Mouse (Mus musculus) midbrain, postnatal 0 days (tissue): ENCODE data around the gene Krt25. TPM values are rescaled to one million over a fixed set of nuclear protein-coding genes. Genes with fewer than 3 reads are reported as not detected.
A peak's percentile ranks its signal among the peaks of the same experiment; 100 is the strongest.

Experiments used
- ATAC-seq: fragments of 200-750 bp; cut with Nextera tagmentation; 2 replicates; pipeline ENCODE4 v1.8.0; 2017; ENCODE audit warnings: moderate number of reproducible peaks, mild to moderate bottlenecking, moderate TSS enrichment, moderate library complexity; ENCODE audit not compliant: low FRiP score
- DNase-seq: peaks from one replicate; pipeline ENCODE4 v3.0.0-alpha.2; 2015; ENCODE audit warnings: low spot score
- H3K27ac ChIP-seq: fragments of 300-500 bp; sonication (generic); 2 replicates; pipeline ENCODE4 v1.5.1; 2014; ENCODE audit warnings: low read depth, mild to moderate bottlenecking, low read length, mixed read lengths
- H3K27me3 ChIP-seq: fragments of 300-500 bp; sonication (generic); 2 replicates; pipeline ENCODE4 v1.6.1; 2014; ENCODE audit warnings: low read length, control low read depth, mixed read lengths; ENCODE audit not compliant: insufficient read depth
- H3K36me3 ChIP-seq: fragments of 300-500 bp; sonication (generic); 2 replicates; pipeline ENCODE4 v1.6.1; 2014; ENCODE audit warnings: low read length, control low read depth, mixed read lengths; ENCODE audit not compliant: insufficient read depth
- H3K4me1 ChIP-seq: fragments of 300-500 bp; sonication (generic); 2 replicates; pipeline ENCODE4 v1.6.1; 2014; ENCODE audit warnings: mild to moderate bottlenecking, control low read depth, antibody characterized with exemption, low read length, mixed read lengths; ENCODE audit not compliant: insufficient read depth
- H3K4me2 ChIP-seq: fragments of 300-500 bp; sonication (generic); 2 replicates; pipeline ENCODE4 v1.6.1; 2014; ENCODE audit warnings: low read depth, mild to moderate bottlenecking, low read length, mixed read lengths; ENCODE audit not compliant: poor library complexity, severe bottlenecking
- H3K4me3 ChIP-seq: fragments of 300-500 bp; sonication (generic); 2 replicates; pipeline ENCODE4 v1.5.1; 2014; ENCODE audit warnings: low read depth, mild to moderate bottlenecking, low read length, moderate library complexity
- H3K9ac ChIP-seq: fragments of 300-500 bp; sonication (generic); replicated peaks from 2 replicates; pipeline ENCODE4 v1.6.1; 2014; ENCODE audit warnings: mild to moderate bottlenecking, low read length, moderate library complexity, mixed read lengths; ENCODE audit not compliant: poor library complexity, severe bottlenecking
- H3K9me3 ChIP-seq: fragments of 300-500 bp; sonication (generic); 2 replicates; pipeline ENCODE4 v1.6.1; 2016; ENCODE audit warnings: low read length, control low read depth
- CTCF ChIP-seq: IDR thresholded peaks from 2 replicates; pipeline ENCODE4 v1.5.1; 2016; ENCODE audit warnings: antibody characterized with exemption, mild to moderate bottlenecking
- WGBS: fragments of 180-500 bp; shearing (Covaris S2); extraction: QIAGEN DNeasy Blood & Tissue Kit; methylation state at CpG from one replicate; pipeline ENCODE4 v1.1.7; 2014; 5-methylcytosine and 5-hydroxymethylcytosine counted together
- polyA plus RNA-seq: library from polyadenylated mRNA; unstranded; fragments of >200 nt; fragmentation: Nextera tagmentation; extraction: Ambion mirVana; gene quantifications from 2 replicates; pipeline ENCODE4 v1.2.1, GENCODE M21; 2015
- total RNA-seq: library from RNA; depleted of rRNA; stranded (reverse); fragments of >200 nt; gene quantifications from 2 replicates; pipeline ENCODE4 v1.2.3, GENCODE M21; 2014

Gene Krt25
- total and polyA plus RNA-seq, 2 experiments from 2014 or later: 0.11 to 0.54 TPM

DNA sequence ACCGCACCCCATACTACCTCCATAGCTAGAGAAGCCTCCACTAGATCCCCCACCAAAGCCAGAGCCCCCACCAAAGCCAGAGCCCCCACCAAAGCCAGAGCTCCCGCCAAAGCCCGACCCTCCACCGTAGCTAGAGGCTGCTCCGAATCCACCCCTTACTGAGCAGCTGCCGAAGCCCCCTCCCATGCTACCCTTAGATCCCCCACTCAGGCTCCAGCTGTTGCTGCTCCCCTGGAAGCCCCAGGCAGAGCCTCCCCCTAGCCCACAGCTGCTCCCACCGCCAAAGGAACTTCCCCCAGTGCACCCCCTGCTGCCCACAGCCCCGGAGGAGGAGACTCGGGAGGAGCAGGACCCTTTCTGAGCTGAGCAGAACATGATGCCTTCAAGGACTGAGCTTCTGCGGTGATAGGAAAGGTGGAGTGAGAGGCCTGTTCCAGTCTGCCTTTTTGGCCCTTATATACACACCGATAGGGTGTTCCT lies 37.9 kb downstream of the Krt25 start, which contains the start of gene Krt24:
Gene Krt24, minus strand, starts transcription at position 430 of the 480 bp plus-strand sequence.
- WGBS: 48% methylated on average over 9 of the region's 11 CpGs
- no peak for ATAC-seq
- no peak for TF ChIP-seq CTCF

GRCm38 (mm10) chr11:99284011-99284410 lies 38.7 kb downstream of the Krt25 start:
- ATAC-seq: no peak
- no peaks in the 10 kb centered on the region for H3K36me3 ChIP-seq
- peak; percentile 64 for DNase-seq
- TF ChIP-seq CTCF: no peak
- WGBS: 56% methylated on average over 5 of the region's 5 CpGs
- no peaks in the 10 kb centered on the region for H3K27me3 ChIP-seq
- H3K9me3 ChIP-seq: no peaks in the 10 kb centered on the region
- H3K9ac ChIP-seq: no peak overlapping the region
- H3K4me1 ChIP-seq: no peaks in the 10 kb centered on the region
- no peak overlapping the region for H3K27ac ChIP-seq
- no peak overlapping the region for H3K4me2 ChIP-seq
- no peak overlapping the region for H3K4me3 ChIP-seq

More for the DNA sequence above, 37.9 kb downstream of the Krt25 start, which contains the start of gene Krt24:
- no peaks in the 10 kb centered on the region for H3K27me3 ChIP-seq
- DNase-seq: no peak
- no peaks in the 10 kb centered on the region for H3K36me3 ChIP-seq
- no peak within 1 kb of the TSS for H3K27ac ChIP-seq
- no peaks in the 10 kb centered on the region for H3K4me1 ChIP-seq
- no peak within 1 kb of the TSS for H3K4me3 ChIP-seq
- H3K4me2 ChIP-seq: no peak within 1 kb of the TSS
- H3K9ac ChIP-seq: no peak within 1 kb of the TSS
- no peaks in the 10 kb centered on the region for H3K9me3 ChIP-seq

DNA sequence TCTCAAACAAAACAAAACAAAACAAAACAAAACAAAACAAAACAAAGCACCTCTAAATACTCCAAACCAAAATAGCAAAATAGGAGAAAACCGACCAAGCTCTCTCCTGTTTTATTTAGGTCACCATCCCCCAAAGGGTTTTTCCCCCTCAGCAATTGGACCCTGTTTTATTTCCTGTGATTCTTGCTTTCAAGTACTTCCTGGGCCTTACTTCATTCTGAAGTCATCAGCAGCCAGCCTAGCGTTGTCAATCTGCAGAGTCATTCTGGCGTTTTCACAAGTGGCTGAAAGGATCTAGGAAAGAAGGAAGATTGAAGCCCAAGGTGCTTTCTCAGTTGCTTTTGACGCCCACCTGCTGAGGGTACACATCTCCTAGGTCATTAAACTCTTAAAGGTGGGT lies 39.4 kb downstream of the Krt25 start:
- no peaks in the 10 kb centered on the region for H3K9me3 ChIP-seq
- no peaks in the 10 kb centered on the region for H3K27me3 ChIP-seq
- H3K4me3 ChIP-seq: no peak overlapping the region
- no peaks in the 10 kb centered on the region for H3K4me1 ChIP-seq
- no peak for DNase-seq
- no peak overlapping the region for H3K4me2 ChIP-seq
- WGBS: 67% methylated on average over 4 of the region's 4 CpGs
- H3K27ac ChIP-seq: no peak overlapping the region
- H3K9ac ChIP-seq: no peak overlapping the region
- no peaks in the 10 kb centered on the region for H3K36me3 ChIP-seq
- ATAC-seq: no peak
- no peak for TF ChIP-seq CTCF

DNA sequence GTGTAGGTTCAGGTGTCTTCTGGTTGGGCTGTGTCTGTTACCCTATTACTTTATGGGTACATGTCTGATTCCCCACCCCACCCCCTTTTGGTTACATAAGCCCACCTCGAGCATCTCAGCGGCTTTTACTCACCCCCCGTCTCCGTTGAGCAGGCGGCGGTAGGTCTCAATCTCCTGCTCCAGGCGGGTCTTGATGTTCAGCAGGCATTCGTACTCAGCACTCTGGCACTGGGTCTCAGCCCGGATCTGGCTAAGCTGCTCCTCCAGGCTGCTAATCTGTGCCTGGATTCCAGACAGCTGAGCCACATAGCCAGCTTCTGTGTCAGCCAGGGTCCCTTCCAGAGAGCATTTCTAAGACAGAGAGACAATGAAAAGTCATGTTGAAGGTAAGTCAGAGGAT lies 41.6 kb downstream of the Krt25 start:
- H3K27ac ChIP-seq: no peak overlapping the region
- DNase-seq: no peak
- H3K4me2 ChIP-seq: no peak overlapping the region
- H3K4me3 ChIP-seq: no peak overlapping the region
- 71% methylated on average over 9 of the region's 9 CpGs for WGBS
- no peaks in the 10 kb centered on the region for H3K27me3 ChIP-seq
- H3K36me3 ChIP-seq: no peaks in the 10 kb centered on the region
- TF ChIP-seq CTCF: no peak
- ATAC-seq: no peak
- H3K9me3 ChIP-seq: no peaks in the 10 kb centered on the region
- no peaks in the 10 kb centered on the region for H3K4me1 ChIP-seq
- H3K9ac ChIP-seq: no peak overlapping the region

- 71% methylated on average over 5 of the region's 5 CpGs for WGBS
- no peak for ATAC-seq
- TF ChIP-seq CTCF: no peak
These were observed 42.8 kb downstream of the Krt25 start for GRCm38 (mm10) chr11:99279986-99280385.

DNA sequence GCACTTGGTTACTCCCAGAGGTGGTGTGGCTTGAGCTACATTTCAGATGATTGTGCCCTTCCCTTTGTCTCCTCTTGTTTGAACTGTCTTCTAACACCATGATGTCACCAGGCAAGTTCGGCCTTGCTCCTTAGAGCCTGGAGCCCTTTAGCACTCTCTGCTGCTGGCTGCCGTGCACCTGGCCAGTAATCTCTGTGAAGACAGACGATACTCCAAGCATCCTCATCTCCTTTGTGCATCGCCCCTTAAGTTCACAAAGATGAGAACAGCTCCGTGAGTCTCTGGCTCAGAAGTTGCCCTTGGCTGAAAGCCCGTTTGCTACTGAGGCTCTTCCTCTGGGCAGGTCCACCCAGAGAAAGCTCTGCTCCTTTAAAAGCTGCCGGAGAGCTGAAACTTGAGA lies 46.0 kb downstream of the Krt25 start:
- Histone ChIP-seq H3K4me1 (no peaks in the 10 kb centered on the region), H3K4me2 (no peak overlapping the region), H3K9ac (no peak overlapping the region), H3K36me3 (no peaks in the 10 kb centered on the region), H3K27ac (no peak overlapping the region), H3K9me3 (no peaks in the 10 kb centered on the region), H3K27me3 (no peaks in the 10 kb centered on the region), H3K4me3 (no peak overlapping the region)
- ATAC-seq: no peak
- 68% methylated on average over 7 of the region's 7 CpGs for WGBS
- TF ChIP-seq CTCF: no peak
- DNase-seq: no peak

More at GRCm38 (mm10) chr11:99279986-99280385, 42.8 kb downstream of the Krt25 start:
- DNase-seq: no peak
- Histone ChIP-seq H3K4me2 (no peak overlapping the region), H3K36me3 (no peaks in the 10 kb centered on the region), H3K9me3 (no peaks in the 10 kb centered on the region), H3K27ac (no peak overlapping the region), H3K9ac (no peak overlapping the region), H3K27me3 (no peaks in the 10 kb centered on the region), H3K4me3 (no peak overlapping the region), H3K4me1 (no peaks in the 10 kb centered on the region)
